ENCODE assay signal across 7 mouse cellular contexts in genomic region chr9:122736742-122737141, GRCm38 (mm10). TPM values are rescaled to one million over a fixed set of nuclear protein-coding genes. Genes with fewer than 3 reads are reported as not detected.
DNase-seq lines count a peak whose midpoint lies in the region; TF ChIP-seq lines count a peak whose summit lies in the region.

No protein-coding gene starts in this region.

- TF ChIP-seq CTCF in CH12.LX (conservative IDR thresholded peaks at IDR 0.05 in 1 of 2, IDR thresholded peaks at IDR 0.05 in 1 of 2; ENCODE audit: low read depth in 2 of 2, low read length in 2 of 2), result peak; percentile 62 to 89

- DNase-seq in layer of hippocampus, adult 9-10 months (ENCODE audit: low spot score), result peak; percentile 39
- no peak for DNase-seq in layer of hippocampus, adult 8-10 months (ENCODE audit: low spot score in 2 of 2)
- peak; percentile 80 for DNase-seq in CH12.LX (ENCODE audit: extremely low read depth)
- DNase-seq in adipocyte (ENCODE audit: low spot score), result peak; percentile 87
- DNase-seq in embryo, embryonic 11.5 days (ENCODE audit: low read depth, low spot score), result peak; percentile 67
- DNase-seq in large intestine, adult 2 months (ENCODE audit: low read depth, low spot score), result peak; percentile 71
- peak; percentile 69 for DNase-seq in retina, postnatal 7 days (ENCODE audit: low read depth, low spot score)

- no peaks in the 10 kb centered on the region for H3K79me2 ChIP-seq in CH12.LX (replicated peaks; ENCODE audit: control insufficient read depth, extremely low read depth, insufficient read depth, poor library complexity, severe bottlenecking)

- H3K4me3 ChIP-seq in CH12.LX (replicated peaks in 1 of 3; ENCODE audit: low read depth in 2 of 3, low read length in 2 of 3, poor library complexity in 1 of 3), result no peak overlapping the region

- no peak overlapping the region for H3K27ac ChIP-seq in CH12.LX (ENCODE audit: insufficient read depth, low read depth)

- H3K9me3 ChIP-seq in CH12.LX (replicated peaks; ENCODE audit: low read length), result no peaks in the 10 kb centered on the region

- H3K9ac ChIP-seq in CH12.LX (ENCODE audit: insufficient read depth, low read depth), result no peak overlapping the region

- H3K4me2 ChIP-seq in CH12.LX (ENCODE audit: insufficient read depth, low read depth, poor library complexity, severe bottlenecking), result peak overlapping the region; percentile 10; the same call in 1 of the 2 replicates

- WGBS in large intestine, adult 2 months, result 13% methylated on average over 4 of the region's 4 CpGs

- TF ChIP-seq EP300 in CH12.LX (IDR thresholded peaks at IDR 0.05; ENCODE audit: low read length), result no peak

- in situ Hi-C loops in CH12.LX (cut with MboI; ENCODE audit: low pct_ligation_motif_present, low pct_unique_long_range_greater_than_20kb, low sequenced_read_pairs), result loop anchor here (25.0 kb wide), 1 partner anchor 226 kb away; the partner anchor contains the start of genes 1110059G10Rik and Kif15

- TF ChIP-seq POLR2A in CH12.LX (IDR thresholded peaks at IDR 0.05; ENCODE audit: low read depth, low read length), result no peak

- H3K27me3 ChIP-seq in CH12.LX (replicated peaks), result no peaks in the 10 kb centered on the region

- peaks cover 8 to 46% of the 10 kb centered on the region in 2 experiments; a peak in 3 of 4 replicates for H3K4me1 ChIP-seq in CH12.LX (ENCODE audit: control insufficient read depth in 1 of 2, insufficient read depth in 2 of 2)

- dilution Hi-C loops in CH12.LX (cut with MboI; ENCODE audit: extremely low pct_ligation_motif_present, extremely low pct_unique_long_range_greater_than_20kb, low sequenced_read_pairs), result no loop called here

- H3K36me3 ChIP-seq in CH12.LX (replicated peaks in 1 of 2; ENCODE audit: control insufficient read depth in 1 of 2, insufficient read depth in 1 of 2, low read length in 1 of 2), result no peaks in the 10 kb centered on the region

- peak; percentile 94 for TF ChIP-seq RAD21 in CH12.LX (IDR thresholded peaks at IDR 0.05; ENCODE audit: low read depth, low read length)

TF ChIP-seq in CH12.LX, 34 proteins besides CTCF, POLR2A, EP300 and RAD21:
- TF ChIP-seq USF2 (conservative IDR thresholded peaks at IDR 0.05; ENCODE audit: low read depth, low read length), result no peak
- peak; percentile 20; the same call in 1 of the 2 replicates for TF ChIP-seq MEF2A (IDR thresholded peaks at IDR 0.05; ENCODE audit: borderline replicate concordance, low read depth, low read length)
- peak; percentile 52; the same call in 1 of the 2 replicates for TF ChIP-seq ZC3H11A (IDR thresholded peaks at IDR 0.05; ENCODE audit: low read depth, low read length)
- TF ChIP-seq USF1 (IDR thresholded peaks at IDR 0.05; ENCODE audit: low read depth, low read length), result no peak
- no peak for TF ChIP-seq ZKSCAN1 (IDR thresholded peaks at IDR 0.05; ENCODE audit: borderline replicate concordance, low read depth, low read length)
- TF ChIP-seq TCF12 (IDR thresholded peaks at IDR 0.05; ENCODE audit: low read depth, low read length), result no peak
- TF ChIP-seq NELFE (IDR thresholded peaks at IDR 0.05; ENCODE audit: low read depth, low read length), result 0 out of 2 replicates have a peak, but pooled peaks have one; percentile 19
- no peak for TF ChIP-seq BHLHE40 (IDR thresholded peaks at IDR 0.05; ENCODE audit: low read depth, low read length)
- no peak for TF ChIP-seq ELF1 (IDR thresholded peaks at IDR 0.05; ENCODE audit: low read depth, low read length)
- no peak for TF ChIP-seq CHD1 (IDR thresholded peaks at IDR 0.05; ENCODE audit: low read depth, low read length)
- no peak for TF ChIP-seq IRF4 (IDR thresholded peaks at IDR 0.05; ENCODE audit: low read depth, low read length)
- no peak for TF ChIP-seq MYC (IDR thresholded peaks at IDR 0.05; ENCODE audit: low read depth, low read length)
- no peak for TF ChIP-seq ETS1 (conservative IDR thresholded peaks at IDR 0.05; ENCODE audit: low read depth, low read length)
- no peak for TF ChIP-seq MAZ (IDR thresholded peaks at IDR 0.05; ENCODE audit: low read depth, low read length)
- no peak for TF ChIP-seq KAT2A (IDR thresholded peaks at IDR 0.05; ENCODE audit: insufficient replicate concordance, low read length)
- TF ChIP-seq RCOR1 (conservative IDR thresholded peaks at IDR 0.05; ENCODE audit: low read depth, low read length), result no peak
- TF ChIP-seq HCFC1 (IDR thresholded peaks at IDR 0.05; ENCODE audit: low read depth, low read length), result no peak
- TF ChIP-seq CHD2 (IDR thresholded peaks at IDR 0.05; ENCODE audit: low read length), result no peak
- no peak for TF ChIP-seq ZNF384 (IDR thresholded peaks at IDR 0.05; ENCODE audit: low read depth, low read length)
- TF ChIP-seq MAX (IDR thresholded peaks at IDR 0.05; ENCODE audit: low read length), result no peak
- no peak for TF ChIP-seq MXI1 (IDR thresholded peaks at IDR 0.05; ENCODE audit: low read depth, low read length)
- TF ChIP-seq SIN3A (IDR thresholded peaks at IDR 0.05; ENCODE audit: low read length), result no peak
- 0 out of 2 replicates have a peak, but pooled peaks have one; percentile 17 for TF ChIP-seq E2F4 (IDR thresholded peaks at IDR 0.05; ENCODE audit: insufficient replicate concordance, low read depth, low read length)
- no peak for TF ChIP-seq JUN (IDR thresholded peaks at IDR 0.05; ENCODE audit: insufficient read depth, low read depth, low read length)
- TF ChIP-seq NRF1 (IDR thresholded peaks at IDR 0.05; ENCODE audit: low read depth, low read length), result no peak
- no peak for TF ChIP-seq PAX5 (IDR thresholded peaks at IDR 0.05; ENCODE audit: low read length)
- TF ChIP-seq JUND (conservative IDR thresholded peaks at IDR 0.05; ENCODE audit: low read depth, low read length), result no peak
- no peak for TF ChIP-seq GABPA (IDR thresholded peaks at IDR 0.05; ENCODE audit: insufficient replicate concordance, low read depth, low read length)
- no peak for TF ChIP-seq TBP (conservative IDR thresholded peaks at IDR 0.05; ENCODE audit: low read depth, low read length)
- no peak for TF ChIP-seq MAFK (IDR thresholded peaks at IDR 0.05; ENCODE audit: insufficient replicate concordance, low read length)
- TF ChIP-seq ZMIZ1 (IDR thresholded peaks at IDR 0.05; ENCODE audit: low read depth, low read length), result no peak
- no peak for TF ChIP-seq UBTF (IDR thresholded peaks at IDR 0.05; ENCODE audit: low read depth, low read length)
- peak; percentile 84 for TF ChIP-seq SMC3 (IDR thresholded peaks at IDR 0.05; ENCODE audit: low read depth, low read length)

RNA-seq across cellular contexts. Expression of gene Topaz1, which starts 10.4 kb away (rescaled TPM):
- not detected for total RNA-seq in layer of hippocampus, adult 8-10 months (2022)
- total RNA-seq in CH12.LX (2012; rRNA removed), result not detected in 2 replicates
- total RNA-seq in CH12.LX (2014; rRNA removed), result 0.05 TPM in 1 of 2 replicates, not detected in the other
- polyA plus RNA-seq in CH12.LX (2012; ENCODE audit: insufficient read length, low read depth), result not detected in 2 replicates
- not detected in 2 replicates for polyA plus RNA-seq in large intestine, adult 2 months (2012; rRNA removed)

Comparison
In these comparisons a context has a peak if more than half of its experiments do, and no peak if none do; other contexts are left out.
1. DNase-seq: peak in layer of hippocampus, adult 9-10 months (single experiment), CH12.LX (single experiment), adipocyte (single experiment), embryo, embryonic 11.5 days (single experiment), large intestine, adult 2 months (single experiment) and retina, postnatal 7 days (single experiment); none in layer of hippocampus, adult 8-10 months (0 of 2).